Mouse (Mus musculus) ES-E14 (cell line): ENCODE measurements around the gene Pde9a.

Experiments
- CHD2 ChIP-seq: IDR thresholded peaks from 2 replicates; pipeline ENCODE4 v1.6.1; 2014; ENCODE audit warnings: mild to moderate bottlenecking, low read depth, low read length, inconsistent platforms
- HCFC1 ChIP-seq: IDR thresholded peaks from 2 replicates; pipeline ENCODE4 v1.6.1; 2012; ENCODE audit warnings: low read length, inconsistent platforms, borderline replicate concordance; ENCODE audit not compliant: insufficient read depth
- ZC3H11A ChIP-seq: IDR thresholded peaks from 2 replicates; pipeline ENCODE4 v1.6.1; 2012; ENCODE audit warnings: low read depth, mild to moderate bottlenecking, inconsistent platforms, low read length, borderline replicate concordance
- ZNF384 ChIP-seq: IDR thresholded peaks from 2 replicates; pipeline ENCODE4 v1.6.1; 2012; ENCODE audit warnings: low read depth, low read length, inconsistent platforms

DNA sequence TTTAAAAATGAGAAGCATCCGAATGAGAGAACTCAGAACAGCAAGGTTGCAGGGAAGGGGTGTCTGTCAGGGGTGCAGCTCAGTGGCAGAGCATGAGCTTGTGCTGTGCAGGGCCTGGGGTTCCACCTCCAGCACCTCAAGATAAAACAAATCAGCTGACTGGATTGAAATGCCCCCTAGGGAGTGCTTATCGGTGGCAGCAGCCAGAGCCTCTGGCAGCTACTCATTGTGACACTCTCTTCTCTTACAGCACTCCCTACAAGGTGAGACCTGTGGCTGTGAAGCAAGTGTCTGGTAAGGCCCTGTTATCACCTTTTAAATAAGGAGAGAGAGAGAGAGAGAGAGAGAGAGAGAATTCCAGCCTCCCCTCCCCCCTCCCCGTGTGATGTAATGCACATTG, 34.0 kb downstream of the Pde9a start:
- TF ChIP-seq ZNF384, result no peak
- no peak for TF ChIP-seq ZC3H11A
- no peak for TF ChIP-seq HCFC1
- no peak for TF ChIP-seq CHD2
